Mouse (Mus musculus) erythroblast, embryonic 14.5 days (primary cell): ENCODE data around the gene Skap1.

Source experiments
- GATA1 ChIP-seq: IDR thresholded peaks from 2 replicates; pipeline ENCODE4 v1.6.1; 2012; ENCODE audit warnings: low read length, inconsistent platforms, mixed read lengths
- TAL1 ChIP-seq: IDR thresholded peaks from 3 replicates; pipeline ENCODE4 v1.6.1; 2012; ENCODE audit warnings: low read length, inconsistent platforms, mixed read lengths

DNA sequence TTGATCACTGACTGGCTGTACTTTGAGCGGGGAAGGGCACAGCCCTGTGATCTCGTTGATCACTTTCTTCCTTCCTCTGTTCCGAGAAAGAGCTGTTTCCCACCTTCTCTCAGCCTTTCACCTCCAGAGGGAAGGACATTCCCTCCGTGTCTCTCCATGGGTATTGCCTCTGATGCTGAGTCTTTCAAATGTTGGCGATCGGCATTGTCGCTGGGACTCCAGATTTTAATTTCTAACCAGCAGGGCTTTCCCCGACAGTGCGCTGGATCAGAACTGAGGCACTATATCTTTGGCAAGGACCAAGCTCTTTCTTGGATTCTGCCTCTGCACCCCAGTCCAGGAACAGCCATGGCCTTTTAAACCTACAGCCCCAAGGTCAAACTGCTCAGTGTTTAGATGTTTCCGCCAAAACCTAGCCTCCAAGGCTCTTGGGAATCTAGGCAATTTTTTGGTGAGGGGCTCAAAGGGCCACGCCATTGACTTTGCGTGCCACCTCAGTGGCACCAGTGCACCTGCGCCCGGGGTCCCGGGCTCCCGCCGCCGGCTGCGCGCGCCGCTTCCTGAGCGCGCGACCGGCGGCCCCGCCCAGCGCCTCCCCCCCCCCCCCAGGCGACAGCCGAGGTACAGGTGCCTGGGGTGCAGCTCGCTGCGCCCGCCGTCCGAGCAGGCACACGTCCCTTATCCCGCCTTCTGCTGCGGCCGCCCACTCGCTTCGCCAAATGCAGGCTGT, at the start of gene Skap1:
- TF ChIP-seq GATA1 (no peak), TAL1 (no peak)
